Mouse (Mus musculus) gastrocnemius, postnatal 4 days (tissue): ENCODE measurements at regions not wholly inside any gene's neighbourhood (a gene's known extent, or its start where the extent isn't known, plus 50 kb on each side); places are given as distances from the start of the nearest gene placed in this dataset.
A peak's percentile ranks its signal among the peaks of the same experiment; 100 is the strongest.

Source experiments
- DNase-seq, 2 experiments: peaks; one replicate each; pipeline ENCODE4 v3.0.0; 2021 to 2022; ENCODE audit warnings: low spot score in 2 of 2, mixed read lengths in 2 of 2

GRCm38 (mm10) chrX:6261469-6261868, 59.1 kb downstream of the Bmp15 start:
- peak; percentile 31 to 39 for DNase-seq

GRCm38 (mm10) chrX:6258523-6258922, 62.0 kb downstream of the Bmp15 start:
- DNase-seq = no peak

- DNase-seq = no peak
Measured at GRCm38 (mm10) chrX:6254058-6254457, 66.5 kb downstream of the Bmp15 start.

GRCm38 (mm10) chrX:6252873-6253272, 67.6 kb downstream of the Bmp15 start:
- DNase-seq = no peak
